Mouse (Mus musculus): Measurements from ENCODE around the gene Tasp1. TPM values are rescaled to one million over a fixed set of nuclear protein-coding genes. Genes with fewer than 3 reads are reported as not detected.

The Tasp1 gene
- polyA plus RNA-seq, 1 experiment from 2014 or later: 15.1 TPM

GRCm38 (mm10) chr2:140065676-140066075 lies 929 bp downstream of the Tasp1 start:
- H3K36me3 ChIP-seq (ENCODE audit: control insufficient read depth, insufficient read depth, low read length): no peaks in the 10 kb centered on the region
- ATAC-seq (ENCODE audit: insufficient read depth, low FRiP score, low TSS enrichment) (no peak), DNase-seq (ENCODE audit: low spot score) (peak; percentile 20)
- H3K27me3 ChIP-seq (ENCODE audit: control insufficient read depth, insufficient read depth, low read length): no peaks in the 10 kb centered on the region
- peak overlapping the region; percentile 77 for H3K4me3 ChIP-seq (ENCODE audit: low read depth, low read length)
- H3K9me3 ChIP-seq (ENCODE audit: control insufficient read depth, low read length): no peaks in the 10 kb centered on the region
- H3K4me2 ChIP-seq (ENCODE audit: low read depth): peak overlapping the region; percentile 85
- peak overlapping the region; percentile 84; the same call in 1 of the 2 replicates for H3K9ac ChIP-seq (ENCODE audit: low read length)
- H3K27ac ChIP-seq (ENCODE audit: low read depth, low read length): no peak overlapping the region
- 81% methylated on average over 8 of the region's 8 CpGs for WGBS
- H3K4me1 ChIP-seq (ENCODE audit: control insufficient read depth, insufficient read depth, low read length): no peaks in the 10 kb centered on the region

DNA sequence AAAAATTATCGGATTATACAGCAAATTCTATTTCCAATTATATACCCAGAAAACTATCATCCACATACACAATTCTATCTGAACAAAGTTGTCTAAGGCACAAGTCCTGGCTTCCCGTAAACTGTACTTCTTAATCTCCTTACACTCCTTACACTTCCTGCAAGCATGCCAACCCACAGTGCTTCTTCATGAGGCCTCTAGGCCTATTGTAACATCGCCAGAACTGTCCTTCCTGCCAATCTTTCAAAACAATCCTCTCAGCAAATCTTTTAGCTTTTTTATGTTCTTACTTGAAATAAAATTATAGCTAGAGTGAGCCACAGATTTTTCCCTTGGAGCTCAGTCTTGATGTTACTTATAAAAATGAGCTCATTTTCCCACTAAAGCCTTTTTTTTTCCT lies 5.1 kb downstream of the Tasp1 start:
- Histone ChIP-seq H3K4me1 (ENCODE audit: control insufficient read depth, insufficient read depth, low read length) (no peaks in the 10 kb centered on the region), H3K27ac (ENCODE audit: low read depth, low read length) (no peak overlapping the region), H3K9ac (ENCODE audit: low read length) (no peak overlapping the region), H3K4me3 (ENCODE audit: low read depth, low read length) (no peak overlapping the region), H3K9me3 (ENCODE audit: control insufficient read depth, low read length) (no peaks in the 10 kb centered on the region), H3K4me2 (ENCODE audit: low read depth) (no peak overlapping the region), H3K36me3 (ENCODE audit: control insufficient read depth, insufficient read depth, low read length) (no peaks in the 10 kb centered on the region), H3K27me3 (ENCODE audit: control insufficient read depth, insufficient read depth, low read length) (no peaks in the 10 kb centered on the region)
- WGBS: 93% methylated on average over 3 of the region's 3 CpGs
- ATAC-seq (ENCODE audit: insufficient read depth, low FRiP score, low TSS enrichment): no peak
- DNase-seq (ENCODE audit: low spot score): no peak

- Histone ChIP-seq H3K9ac (ENCODE audit: low read length) (no peak overlapping the region), H3K27ac (ENCODE audit: low read depth, low read length) (no peak overlapping the region), H3K4me3 (ENCODE audit: low read depth, low read length) (no peak overlapping the region), H3K27me3 (ENCODE audit: control insufficient read depth, insufficient read depth, low read length) (no peaks in the 10 kb centered on the region), H3K9me3 (ENCODE audit: control insufficient read depth, low read length) (no peaks in the 10 kb centered on the region), H3K4me1 (ENCODE audit: control insufficient read depth, insufficient read depth, low read length) (no peaks in the 10 kb centered on the region), H3K4me2 (ENCODE audit: low read depth) (no peak overlapping the region), H3K36me3 (ENCODE audit: control insufficient read depth, insufficient read depth, low read length) (no peaks in the 10 kb centered on the region)
- ATAC-seq (ENCODE audit: insufficient read depth, low FRiP score, low TSS enrichment): no peak
- no peak for DNase-seq (ENCODE audit: low spot score)
- 89% methylated on average over 4 of the region's 4 CpGs for WGBS
These were observed 6.3 kb downstream of the Tasp1 start for GRCm38 (mm10) chr2:140060092-140060867.

GRCm38 (mm10) chr2:140058125-140058524 lies 8.5 kb downstream of the Tasp1 start:
- H3K27me3 ChIP-seq (ENCODE audit: control insufficient read depth, insufficient read depth, low read length): no peaks in the 10 kb centered on the region
- no peaks in the 10 kb centered on the region for H3K9me3 ChIP-seq (ENCODE audit: control insufficient read depth, low read length)
- H3K36me3 ChIP-seq (ENCODE audit: control insufficient read depth, insufficient read depth, low read length): no peaks in the 10 kb centered on the region
- 88% methylated on average over 6 of the region's 6 CpGs for WGBS
- no peak overlapping the region for H3K4me2 ChIP-seq (ENCODE audit: low read depth)
- no peak overlapping the region for H3K4me3 ChIP-seq (ENCODE audit: low read depth, low read length)
- ATAC-seq (ENCODE audit: insufficient read depth, low FRiP score, low TSS enrichment): no peak
- DNase-seq (ENCODE audit: low spot score): no peak
- H3K4me1 ChIP-seq (ENCODE audit: control insufficient read depth, insufficient read depth, low read length): no peaks in the 10 kb centered on the region
- no peak overlapping the region for H3K27ac ChIP-seq (ENCODE audit: low read depth, low read length)
- no peak overlapping the region for H3K9ac ChIP-seq (ENCODE audit: low read length)

GRCm38 (mm10) chr2:140051607-140052126 lies 14.9 kb downstream of the Tasp1 start:
- no peak for DNase-seq (ENCODE audit: low spot score)
- no peaks in the 10 kb centered on the region for H3K27me3 ChIP-seq (ENCODE audit: control insufficient read depth, insufficient read depth, low read length)

GRCm38 (mm10) chr2:140042522-140043131 lies 24.0 kb downstream of the Tasp1 start:
- ATAC-seq (ENCODE audit: insufficient read depth, low FRiP score, low TSS enrichment) (no peak), DNase-seq (ENCODE audit: low spot score) (no peak)
- H3K4me2 ChIP-seq (ENCODE audit: low read depth): no peak overlapping the region
- WGBS: 84% methylated on average over 2 of the region's 2 CpGs
- H3K9me3 ChIP-seq (ENCODE audit: control insufficient read depth, low read length): no peaks in the 10 kb centered on the region
- H3K27ac ChIP-seq (ENCODE audit: low read depth, low read length): no peak overlapping the region
- H3K36me3 ChIP-seq (ENCODE audit: control insufficient read depth, insufficient read depth, low read length): no peaks in the 10 kb centered on the region
- no peak overlapping the region for H3K4me3 ChIP-seq (ENCODE audit: low read depth, low read length)
- H3K27me3 ChIP-seq (ENCODE audit: control insufficient read depth, insufficient read depth, low read length): no peaks in the 10 kb centered on the region
- H3K9ac ChIP-seq (ENCODE audit: low read length): no peak overlapping the region
- H3K4me1 ChIP-seq (ENCODE audit: control insufficient read depth, insufficient read depth, low read length): no peaks in the 10 kb centered on the region

More at GRCm38 (mm10) chr2:140051607-140052126, 14.9 kb downstream of the Tasp1 start:
- ATAC-seq (ENCODE audit: insufficient read depth, low FRiP score, low TSS enrichment): no peak
- Histone ChIP-seq H3K4me2 (ENCODE audit: low read depth) (no peak overlapping the region), H3K4me3 (ENCODE audit: low read depth, low read length) (no peak overlapping the region), H3K9ac (ENCODE audit: low read length) (no peak overlapping the region), H3K9me3 (ENCODE audit: control insufficient read depth, low read length) (no peaks in the 10 kb centered on the region), H3K27ac (ENCODE audit: low read depth, low read length) (no peak overlapping the region), H3K4me1 (ENCODE audit: control insufficient read depth, insufficient read depth, low read length) (no peaks in the 10 kb centered on the region), H3K36me3 (ENCODE audit: control insufficient read depth, insufficient read depth, low read length) (peaks cover 4% of the 10 kb centered on the region; the same call in 1 of the 2 replicates)
- WGBS: 92% methylated on average over 2 of the region's 2 CpGs

DNA sequence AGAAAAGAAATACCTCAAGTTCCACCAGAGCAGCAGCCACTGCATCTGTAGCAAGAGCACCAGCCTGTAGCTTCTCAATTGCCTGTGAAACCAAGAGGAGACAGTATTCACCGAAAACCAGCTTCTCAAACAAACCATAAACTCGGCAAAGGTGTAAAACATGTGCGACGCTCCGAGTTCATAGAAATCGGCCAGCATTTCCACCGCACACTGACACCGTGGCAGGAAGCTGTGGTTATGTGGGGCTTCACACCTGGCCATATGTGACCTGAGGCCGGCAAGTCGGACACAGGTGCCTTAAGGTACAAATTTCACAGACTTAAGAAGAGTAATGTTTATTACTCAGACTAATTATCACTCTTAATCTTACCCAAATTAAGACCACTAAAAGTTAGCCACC lies 24.5 kb downstream of the Tasp1 start:
- H3K4me1 ChIP-seq (ENCODE audit: control insufficient read depth, insufficient read depth, low read length): no peaks in the 10 kb centered on the region
- no peak overlapping the region for H3K27ac ChIP-seq (ENCODE audit: low read depth, low read length)
- ATAC-seq (ENCODE audit: insufficient read depth, low FRiP score, low TSS enrichment) (no peak), DNase-seq (ENCODE audit: low spot score) (no peak)
- no peak overlapping the region for H3K4me3 ChIP-seq (ENCODE audit: low read depth, low read length)
- no peaks in the 10 kb centered on the region for H3K9me3 ChIP-seq (ENCODE audit: control insufficient read depth, low read length)
- 86% methylated on average over 10 of the region's 10 CpGs for WGBS
- H3K4me2 ChIP-seq (ENCODE audit: low read depth): no peak overlapping the region
- H3K9ac ChIP-seq (ENCODE audit: low read length): no peak overlapping the region
- H3K36me3 ChIP-seq (ENCODE audit: control insufficient read depth, insufficient read depth, low read length): no peaks in the 10 kb centered on the region
- H3K27me3 ChIP-seq (ENCODE audit: control insufficient read depth, insufficient read depth, low read length): no peaks in the 10 kb centered on the region

GRCm38 (mm10) chr2:140037459-140037858 lies 29.1 kb downstream of the Tasp1 start:
- Histone ChIP-seq H3K4me1 (ENCODE audit: control insufficient read depth, insufficient read depth, low read length) (no peaks in the 10 kb centered on the region), H3K4me2 (ENCODE audit: low read depth) (no peak overlapping the region), H3K27ac (ENCODE audit: low read depth, low read length) (no peak overlapping the region), H3K36me3 (ENCODE audit: control insufficient read depth, insufficient read depth, low read length) (no peaks in the 10 kb centered on the region), H3K9me3 (ENCODE audit: control insufficient read depth, low read length) (no peaks in the 10 kb centered on the region), H3K9ac (ENCODE audit: low read length) (no peak overlapping the region), H3K4me3 (ENCODE audit: low read depth, low read length) (no peak overlapping the region), H3K27me3 (ENCODE audit: control insufficient read depth, insufficient read depth, low read length) (no peaks in the 10 kb centered on the region)
- 87% methylated on average over 2 of the region's 2 CpGs for WGBS
- no peak for DNase-seq (ENCODE audit: low spot score)
- no peak for ATAC-seq (ENCODE audit: insufficient read depth, low FRiP score, low TSS enrichment)

DNA sequence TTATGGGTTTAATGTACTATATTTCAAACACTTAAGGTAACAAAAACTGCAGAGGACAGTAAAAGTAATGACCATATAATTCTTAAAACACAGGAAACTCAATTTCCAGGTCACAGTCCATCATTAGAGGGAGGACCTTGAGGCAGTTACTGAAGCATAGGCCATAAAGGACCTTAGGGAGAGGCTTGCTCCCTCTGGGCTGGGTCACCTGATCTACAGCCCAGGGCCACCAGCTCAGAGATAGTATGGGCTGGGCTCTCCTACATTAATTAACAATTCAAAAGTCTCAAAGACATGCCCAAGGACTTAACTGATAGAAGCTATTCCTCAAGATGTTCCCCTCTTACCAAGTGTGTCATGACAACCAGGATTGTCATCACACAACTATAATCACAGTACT lies 29.8 kb downstream of the Tasp1 start:
- no peak overlapping the region for H3K4me3 ChIP-seq (ENCODE audit: low read depth, low read length)
- H3K36me3 ChIP-seq (ENCODE audit: control insufficient read depth, insufficient read depth, low read length): no peaks in the 10 kb centered on the region
- no peaks in the 10 kb centered on the region for H3K9me3 ChIP-seq (ENCODE audit: control insufficient read depth, low read length)
- no peak overlapping the region for H3K27ac ChIP-seq (ENCODE audit: low read depth, low read length)
- ATAC-seq (ENCODE audit: insufficient read depth, low FRiP score, low TSS enrichment) (no peak), DNase-seq (ENCODE audit: low spot score) (no peak)
- no peak overlapping the region for H3K4me2 ChIP-seq (ENCODE audit: low read depth)
- H3K9ac ChIP-seq (ENCODE audit: low read length): no peak overlapping the region
- no peaks in the 10 kb centered on the region for H3K27me3 ChIP-seq (ENCODE audit: control insufficient read depth, insufficient read depth, low read length)
- no peaks in the 10 kb centered on the region for H3K4me1 ChIP-seq (ENCODE audit: control insufficient read depth, insufficient read depth, low read length)
